Mouse (Mus musculus) MEL (cell line): ENCODE measurements around the gene Med14. TPM values are rescaled to one million over a fixed set of nuclear protein-coding genes. Genes with fewer than 3 reads are reported as not detected.

Experiments used
- DNase-seq: peaks from one replicate; pipeline ENCODE4 v3.0.0; 2011; ENCODE audit warnings: low read depth, low spot score
- H3K27ac ChIP-seq: 2 replicates; pipeline ENCODE4 v1.5.1; 2012; ENCODE audit warnings: low read depth, mild to moderate bottlenecking, control low read depth, low read length, moderate library complexity; ENCODE audit not compliant: control insufficient read depth
- H3K27me3 ChIP-seq, 2 experiments: fragments of 150-350 bp in 1 of 2; sonication (generic) in 1 of 2; 2 replicates each; pipeline ENCODE4 v1.6.1; 2012; ENCODE audit warnings: low read length in 2 of 2, mild to moderate bottlenecking in 2 of 2, improper control_type of control experiment in 1 of 2, moderate library complexity in 1 of 2; ENCODE audit not compliant: insufficient read depth in 2 of 2, control insufficient read depth in 1 of 2
- H3K36me3 ChIP-seq, 2 experiments: 2 replicates each; pipeline ENCODE4 v1.6.1; 2012 to 2014; ENCODE audit warnings: low read length in 2 of 2, improper control_type of control experiment in 1 of 2, inconsistent platforms in 1 of 2, mild to moderate bottlenecking in 1 of 2; ENCODE audit not compliant: insufficient read depth in 2 of 2, control insufficient read depth in 1 of 2
- H3K4me1 ChIP-seq, 2 experiments: fragments of 150-350 bp in 1 of 2; sonication (generic) in 1 of 2; 2 replicates each; pipeline ENCODE4 v1.6.1; 2012; ENCODE audit warnings: low read length in 2 of 2, improper control_type of control experiment in 1 of 2, mild to moderate bottlenecking in 1 of 2; ENCODE audit not compliant: insufficient read depth in 2 of 2, control insufficient read depth in 1 of 2
- H3K4me3 ChIP-seq, 2 experiments: fragments of 150-350 bp in 1 of 2; sonication (generic) in 1 of 2; 2 replicates each; pipeline ENCODE4 v1.5.1; 2012; ENCODE audit warnings: low read depth in 2 of 2, low read length in 2 of 2, mild to moderate bottlenecking in 2 of 2, moderate library complexity in 2 of 2, control low read depth in 1 of 2, improper control_type of control experiment in 1 of 2; ENCODE audit not compliant: control insufficient read depth in 1 of 2, insufficient read depth in 1 of 2
- H3K79me2 ChIP-seq: 2 replicates; pipeline ENCODE4 v1.6.1; 2012; ENCODE audit warnings: mild to moderate bottlenecking, low read length, moderate library complexity; ENCODE audit not compliant: control insufficient read depth, poor library complexity, insufficient read depth
- H3K9ac ChIP-seq: 2 replicates; pipeline ENCODE4 v1.6.1; 2012; ENCODE audit warnings: low read depth, mild to moderate bottlenecking, control low read depth, low read length, moderate library complexity; ENCODE audit not compliant: control insufficient read depth, poor library complexity, severe bottlenecking
- H3K9me3 ChIP-seq: fragments of 150-350 bp; sonication (generic); replicated peaks from 2 replicates; pipeline ENCODE4 v1.6.1; 2012; ENCODE audit warnings: mild to moderate bottlenecking, low read length, improper control_type of control experiment, moderate library complexity; ENCODE audit not compliant: insufficient read depth
- CHD1 ChIP-seq: IDR thresholded peaks from 2 replicates; pipeline ENCODE4 v1.6.1; 2012; ENCODE audit warnings: low read depth, mild to moderate bottlenecking, inconsistent platforms, low read length, improper control_type of control experiment
- CTCF ChIP-seq, 3 experiments: IDR thresholded peaks in 2 of 3; conservative IDR thresholded peaks in 1 of 3; 2 replicates each; pipeline ENCODE4 v1.5.1; 2011 to 2012; ENCODE audit warnings: low read length in 3 of 3, low read depth in 2 of 3, mild to moderate bottlenecking in 2 of 3, improper control_type of control experiment in 1 of 3, inconsistent platforms in 1 of 3, mixed read lengths in 1 of 3, moderate library complexity in 1 of 3; ENCODE audit not compliant: control insufficient read depth in 1 of 3, insufficient read depth in 1 of 3, poor library complexity in 1 of 3, severe bottlenecking in 1 of 3
- GATA1 ChIP-seq: IDR thresholded peaks from 2 replicates; pipeline ENCODE4 v1.6.1; 2011; ENCODE audit warnings: low read depth, low read length, improper control_type of control experiment
- HCFC1 ChIP-seq: IDR thresholded peaks from 2 replicates; pipeline ENCODE4 v1.6.1; 2012; ENCODE audit warnings: low read depth, mild to moderate bottlenecking, inconsistent platforms, low read length, improper control_type of control experiment, moderate library complexity
- JUND ChIP-seq: IDR thresholded peaks from 2 replicates; pipeline ENCODE4 v1.6.1; 2011; ENCODE audit warnings: low read depth, mild to moderate bottlenecking, improper control_type of control experiment, low read length
- MAFK ChIP-seq: IDR thresholded peaks from 2 replicates; pipeline ENCODE4 v1.6.1; 2011; ENCODE audit warnings: low read depth, mild to moderate bottlenecking, low read length, improper control_type of control experiment, borderline replicate concordance
- MEF2A ChIP-seq: IDR thresholded peaks from 2 replicates; pipeline ENCODE4 v1.6.1; 2014; ENCODE audit warnings: low read depth, mild to moderate bottlenecking, inconsistent platforms, low read length, improper control_type of control experiment; ENCODE audit not compliant: poor library complexity, insufficient replicate concordance, severe bottlenecking; ENCODE audit errors: extremely low read depth
- MXI1 ChIP-seq: IDR thresholded peaks from 2 replicates; pipeline ENCODE4 v1.6.1; 2011; ENCODE audit warnings: mild to moderate bottlenecking, low read depth, low read length, improper control_type of control experiment
- MYC ChIP-seq: IDR thresholded peaks from 2 replicates; pipeline ENCODE4 v1.6.1; 2011; ENCODE audit warnings: low read depth, mild to moderate bottlenecking, low read length, improper control_type of control experiment, moderate library complexity
- NELFE ChIP-seq: IDR thresholded peaks from 2 replicates; pipeline ENCODE4 v1.6.1; 2011; ENCODE audit warnings: low read depth, low read length, improper control_type of control experiment
- POLR2A ChIP-seq, 2 experiments: IDR thresholded peaks; 2 replicates each; pipeline ENCODE4 v1.6.1; 2011 to 2012; ENCODE audit warnings: low read length in 2 of 2, mild to moderate bottlenecking in 2 of 2, control low read depth in 1 of 2, improper control_type of control experiment in 1 of 2, low read depth in 1 of 2, moderate library complexity in 1 of 2; ENCODE audit not compliant: control insufficient read depth in 1 of 2, insufficient read depth in 1 of 2, poor library complexity in 1 of 2
- POLR2AphosphoS5 ChIP-seq: IDR thresholded peaks from 2 replicates; pipeline ENCODE4 v1.6.1; 2012; ENCODE audit warnings: low read depth, borderline replicate concordance, mild to moderate bottlenecking, inconsistent platforms, low read length, moderate library complexity, mixed read lengths
- RAD21 ChIP-seq: IDR thresholded peaks from 2 replicates; pipeline ENCODE4 v1.6.1; 2011; ENCODE audit warnings: mild to moderate bottlenecking, low read depth, low read length, improper control_type of control experiment
- TBP ChIP-seq: IDR thresholded peaks from 2 replicates; pipeline ENCODE4 v1.8.0; 2011; ENCODE audit warnings: low read depth, low read length, improper control_type of control experiment
- TCF12 ChIP-seq: IDR thresholded peaks from 2 replicates; pipeline ENCODE4 v1.6.1; 2014; ENCODE audit warnings: low read depth, mild to moderate bottlenecking, inconsistent platforms, low read length, improper control_type of control experiment, moderate library complexity
- USF1 ChIP-seq: IDR thresholded peaks from 2 replicates; pipeline ENCODE4 v1.6.1; 2014; ENCODE audit warnings: low read depth, mild to moderate bottlenecking, inconsistent platforms, low read length, improper control_type of control experiment, moderate library complexity
- ZC3H11A ChIP-seq: IDR thresholded peaks from 2 replicates; pipeline ENCODE4 v1.6.1; 2012; ENCODE audit warnings: low read depth, mild to moderate bottlenecking, inconsistent platforms, low read length, improper control_type of control experiment
- ZMIZ1 ChIP-seq: IDR thresholded peaks from 2 replicates; pipeline ENCODE4 v1.6.1; 2012; ENCODE audit warnings: low read depth, mild to moderate bottlenecking, inconsistent platforms, low read length, improper control_type of control experiment, moderate library complexity
- ZNF384 ChIP-seq: IDR thresholded peaks from 2 replicates; pipeline ENCODE4 v1.6.1; 2012; ENCODE audit warnings: low read depth, mild to moderate bottlenecking, inconsistent platforms, low read length, improper control_type of control experiment
- polyA plus RNA-seq, 2 experiments: library from polyadenylated mRNA; stranded (reverse) in 1 of 2; unstranded in 1 of 2; fragments of >175 nt in 1 of 2; fragments of >200 nt in 1 of 2; gene quantifications; 2 replicates each; pipeline versions ENCODE4 v1.2.1 to v1.2.4; 2012; ENCODE audit warnings: low replicate concordance in 2 of 2, low read depth in 1 of 2; ENCODE audit not compliant: insufficient read length in 2 of 2, insufficient read depth in 1 of 2, missing spikeins in 1 of 2
- total RNA-seq: library from RNA; depleted of rRNA; stranded (reverse); fragments of 300-350 nt; gene quantifications from 2 replicates; pipeline ENCODE4 v1.2.3, GENCODE M21; 2012

Med14 gene
- total and polyA plus RNA-seq, 3 experiments: 34.6 to 77.9 (median 53.3) TPM

DNA sequence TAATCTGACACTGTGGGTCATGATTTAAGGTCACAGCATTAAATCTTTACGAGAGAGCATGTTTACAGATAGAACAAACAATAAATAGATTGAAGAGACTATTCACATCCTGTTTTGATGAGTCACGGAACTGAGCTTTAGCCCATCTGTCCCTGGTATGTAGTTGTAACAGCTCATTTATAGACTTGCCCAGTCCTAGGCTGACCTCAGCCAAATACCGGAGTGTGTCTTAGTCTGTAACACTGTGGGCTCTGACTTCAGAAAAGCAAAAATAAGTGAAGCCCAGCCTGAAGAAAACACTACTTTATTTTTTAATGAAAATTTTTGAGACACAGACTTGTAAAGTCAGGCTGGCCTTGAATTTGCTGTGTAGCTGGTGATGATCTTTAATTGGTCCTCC is 11.4 kb upstream of the Med14 start:
- Histone ChIP-seq H3K79me2 (no peaks in the 10 kb centered on the region), H3K36me3 (no peaks in the 10 kb centered on the region), H3K4me3 (no peak overlapping the region), H3K27me3 (no peaks in the 10 kb centered on the region), H3K9me3 (no peaks in the 10 kb centered on the region), H3K4me1 (peaks cover 0 to 2% of the 10 kb centered on the region in 2 experiments; a peak in 2 of 4 replicates), H3K27ac (no peak overlapping the region), H3K9ac (no peak overlapping the region)
- no peak for DNase-seq
- TF ChIP-seq CHD1 (no peak), NELFE (no peak), JUND (no peak), ZC3H11A (no peak), POLR2A (IDR thresholded peaks at IDR 0.05; ENCODE audit: control insufficient read depth in 1 of 2, insufficient read depth in 1 of 2, low read depth in 1 of 2, low read length in 2 of 2, poor library complexity in 1 of 2) (no peak), TBP (no peak)

DNA sequence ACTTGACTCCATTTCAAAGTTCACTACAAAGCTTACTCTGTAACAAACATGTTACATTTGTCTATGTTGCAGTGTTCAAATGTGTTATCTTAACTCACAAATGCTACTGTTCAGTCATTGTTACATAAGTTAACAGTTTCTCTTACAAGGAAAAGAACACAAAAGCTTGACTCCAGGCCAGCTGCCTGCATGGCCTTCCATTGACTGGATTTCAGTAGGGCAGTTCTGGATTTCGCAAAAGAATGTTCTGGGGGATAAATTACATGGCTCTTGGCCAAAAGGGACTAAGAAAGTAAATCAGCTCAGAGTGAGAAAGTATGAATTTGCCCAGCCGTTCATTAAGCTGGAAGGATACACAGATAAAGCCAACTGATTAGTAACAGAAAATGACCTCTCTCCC is 9.7 kb upstream of the Med14 start:
- Histone ChIP-seq H3K27me3 (no peaks in the 10 kb centered on the region), H3K4me1 (peaks cover 2 to 17% of the 10 kb centered on the region in 2 experiments), H3K4me3 (no peak overlapping the region), H3K9me3 (no peaks in the 10 kb centered on the region), H3K36me3 (peaks cover 0 to 15% of the 10 kb centered on the region in 2 experiments; a peak in 2 of 4 replicates), H3K79me2 (no peaks in the 10 kb centered on the region), H3K9ac (no peak overlapping the region), H3K27ac (no peak overlapping the region)
- TF ChIP-seq MYC (no peak), JUND (no peak), MAFK (no peak), MXI1 (no peak), NELFE (no peak), TCF12 (no peak), POLR2A (IDR thresholded peaks at IDR 0.05; ENCODE audit: control insufficient read depth in 1 of 2, insufficient read depth in 1 of 2, low read depth in 1 of 2, low read length in 2 of 2, poor library complexity in 1 of 2) (no peak), CTCF (IDR thresholded peaks at IDR 0.05 in 2 of 3, conservative IDR thresholded peaks at IDR 0.05 in 1 of 3; ENCODE audit: control insufficient read depth in 1 of 3, insufficient read depth in 1 of 3, low read depth in 2 of 3, low read length in 3 of 3, poor library complexity in 1 of 3, severe bottlenecking in 1 of 3) (no peak), MEF2A (no peak), USF1 (no peak), HCFC1 (no peak), ZMIZ1 (no peak), POLR2AphosphoS5 (no peak), ZNF384 (no peak), CHD1 (no peak), RAD21 (no peak), GATA1 (no peak), TBP (no peak)
- no peak for DNase-seq
